Mouse (Mus musculus) retina, embryonic 14.5 days (tissue): ENCODE measurements around the gene Rag1.
A peak's percentile ranks its signal among the peaks of the same experiment; 100 is the strongest.

Experiments
- DNase-seq: peaks from one replicate; pipeline ENCODE4 v3.0.0-alpha.2; 2015; ENCODE audit warnings: low spot score

The Rag1 gene

DNA sequence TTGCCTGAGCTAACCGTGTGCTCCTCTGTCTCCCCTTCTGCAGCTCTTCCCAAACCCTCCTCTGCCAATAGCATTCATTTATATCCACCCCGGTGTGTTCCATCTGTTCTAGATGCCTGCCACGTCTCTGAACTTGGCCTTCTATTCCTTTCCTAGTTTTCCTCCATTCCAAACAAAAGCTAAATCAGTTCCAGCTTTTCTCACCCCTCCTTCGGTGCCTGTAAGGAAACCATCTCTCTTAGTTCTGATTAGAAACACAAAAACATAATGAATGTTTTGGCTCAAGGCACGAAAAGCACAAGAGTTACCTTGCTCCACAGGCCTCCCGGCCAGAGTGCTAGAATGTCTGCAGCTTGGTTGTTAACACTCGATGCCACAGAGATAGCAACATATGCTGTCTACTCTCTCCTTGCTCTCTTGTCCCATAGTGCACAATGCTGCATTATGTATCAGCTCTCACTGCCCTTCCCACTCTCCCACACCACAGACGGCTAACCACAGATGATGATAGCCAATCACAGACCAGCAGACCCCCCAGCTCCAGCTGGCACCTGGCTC, at the start of gene Rag1, which contains the start of gene B230118H07Rik:
Rag1 (minus strand) TSS at position 388 of the 558 bp plus-strand sequence.
B230118H07Rik (minus strand) TSS at position 419 of the 558 bp plus-strand sequence.
- DNase-seq: peak; percentile 13

- DNase-seq: no peak
These were observed 46.3 kb upstream of the Rag1 start for GRCm38 (mm10) chr2:101695584-101695983.

DNA sequence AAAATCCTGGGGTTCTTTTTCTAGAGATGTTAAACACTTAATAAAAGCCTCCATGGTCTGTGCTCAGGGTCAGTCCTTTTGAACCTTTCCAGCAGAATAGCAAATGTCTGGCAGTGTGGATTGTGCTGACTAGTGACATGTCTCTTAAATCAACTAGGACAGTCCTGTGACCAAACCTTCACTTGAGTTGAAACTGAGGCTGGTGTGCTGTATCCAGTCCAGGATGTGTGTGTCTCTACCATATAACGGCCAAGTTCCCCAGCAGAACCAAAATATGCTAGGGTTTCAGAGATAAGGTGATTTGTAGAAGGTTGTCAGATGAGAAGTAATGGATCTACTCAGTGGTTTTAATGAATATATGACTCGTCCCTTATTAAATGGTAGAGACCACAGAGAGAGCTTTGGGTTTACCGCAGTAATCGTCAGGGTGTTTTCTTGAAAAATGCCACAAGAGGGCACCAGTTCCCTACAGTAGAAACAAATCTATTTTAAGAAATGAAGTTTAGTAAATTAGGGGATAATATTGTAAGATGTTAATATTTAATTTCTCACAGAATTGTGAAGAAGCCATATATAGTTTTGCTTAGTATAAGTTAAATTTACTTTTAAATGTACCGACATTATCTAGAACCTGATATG, 44.4 kb upstream of the Rag1 start:
- DNase-seq: peak; percentile 75

DNA sequence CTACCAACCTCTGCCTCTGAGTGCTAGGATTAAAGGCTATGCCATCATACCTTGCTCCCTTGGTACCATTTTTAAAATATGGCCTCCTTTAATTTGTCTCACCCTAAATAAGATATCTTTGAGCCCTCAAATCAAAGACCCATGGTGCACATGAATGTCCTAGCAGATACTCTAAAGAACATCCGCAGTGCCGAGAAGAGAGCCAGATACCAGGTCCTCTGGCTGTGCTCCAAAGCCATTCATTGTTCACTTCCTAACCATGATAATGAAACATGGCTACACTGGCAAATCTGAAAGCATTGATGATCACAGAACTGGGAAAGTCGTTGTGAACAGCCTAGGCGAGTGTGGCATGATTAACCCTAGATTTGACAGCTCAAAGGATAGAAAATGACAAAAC, 43.7 kb upstream of the Rag1 start:
- DNase-seq: no peak

GRCm38 (mm10) chr2:101690252-101690827, 41.0 kb upstream of the Rag1 start:
- DNase-seq: no peak

GRCm38 (mm10) chr2:101688011-101688410, 38.7 kb upstream of the Rag1 start:
- no peak for DNase-seq

GRCm38 (mm10) chr2:101684421-101684820, 35.1 kb upstream of the Rag1 start:
- no peak for DNase-seq

DNA sequence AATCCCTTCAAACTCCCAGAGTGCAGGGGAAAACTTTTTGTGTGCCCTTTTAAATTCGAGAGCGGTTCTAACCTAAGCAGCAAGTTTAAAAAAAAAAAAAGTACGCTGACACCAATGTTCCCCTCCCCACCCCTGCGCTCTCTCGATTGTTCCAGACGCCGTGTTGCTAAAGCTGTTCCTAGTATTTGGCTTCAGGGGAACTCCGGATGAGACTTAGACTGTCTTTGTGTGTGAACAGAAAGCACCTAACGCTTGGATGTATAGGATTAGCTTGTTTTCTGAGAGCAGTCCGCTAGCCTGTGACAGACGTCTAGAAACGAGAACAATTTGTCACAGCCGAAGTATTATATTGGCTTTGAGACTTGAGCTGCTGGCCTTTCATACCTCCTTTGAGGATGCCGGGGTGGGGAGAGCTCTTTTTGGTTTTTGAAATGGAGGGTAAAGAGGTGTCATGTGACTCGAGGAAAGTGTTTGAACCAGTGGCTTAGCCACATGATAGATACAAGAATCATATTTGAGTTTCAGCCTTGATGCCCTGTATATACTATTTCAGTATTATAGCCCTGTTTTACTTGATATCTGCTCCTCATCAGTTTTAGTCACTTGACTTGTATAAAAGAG, 30.0 kb upstream of the Rag1 start:
- peak; percentile 11 for DNase-seq

GRCm38 (mm10) chr2:101678236-101679021, 29.1 kb upstream of the Rag1 start, which contains the start of gene Traf6:
Gene Traf6, plus strand, starts transcription at chr2:101678429.
- DNase-seq: peak; percentile 91

- DNase-seq: no peak
These were observed 24.2 kb upstream of the Rag1 start for GRCm38 (mm10) chr2:101673547-101673946.

GRCm38 (mm10) chr2:101668751-101669150, 19.4 kb upstream of the Rag1 start:
- DNase-seq: no peak

DNA sequence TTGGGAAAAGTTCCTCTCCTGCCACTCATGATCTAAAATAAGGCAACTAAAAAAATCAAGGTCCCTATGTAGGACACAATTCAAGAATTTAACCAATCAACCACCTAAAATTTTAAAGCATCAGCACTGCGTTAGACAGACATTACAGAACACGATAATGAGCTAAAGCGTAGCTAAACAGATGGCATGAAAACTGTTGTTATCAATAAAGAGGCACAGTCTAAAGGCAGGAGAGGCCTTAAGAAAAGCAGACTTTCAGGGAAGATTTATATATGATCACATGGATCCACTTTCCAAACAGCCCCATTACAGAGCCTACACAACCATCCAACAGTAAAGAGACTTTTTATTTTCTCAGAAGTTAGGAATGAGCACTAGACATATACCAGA, 16.4 kb upstream of the Rag1 start:
- no peak for DNase-seq

- DNase-seq: peak; percentile 93
These were observed 15.9 kb upstream of the Rag1 start for GRCm38 (mm10) chr2:101665058-101665702.

- DNase-seq: no peak
These were observed 11.2 kb upstream of the Rag1 start for GRCm38 (mm10) chr2:101660536-101660935.

DNA sequence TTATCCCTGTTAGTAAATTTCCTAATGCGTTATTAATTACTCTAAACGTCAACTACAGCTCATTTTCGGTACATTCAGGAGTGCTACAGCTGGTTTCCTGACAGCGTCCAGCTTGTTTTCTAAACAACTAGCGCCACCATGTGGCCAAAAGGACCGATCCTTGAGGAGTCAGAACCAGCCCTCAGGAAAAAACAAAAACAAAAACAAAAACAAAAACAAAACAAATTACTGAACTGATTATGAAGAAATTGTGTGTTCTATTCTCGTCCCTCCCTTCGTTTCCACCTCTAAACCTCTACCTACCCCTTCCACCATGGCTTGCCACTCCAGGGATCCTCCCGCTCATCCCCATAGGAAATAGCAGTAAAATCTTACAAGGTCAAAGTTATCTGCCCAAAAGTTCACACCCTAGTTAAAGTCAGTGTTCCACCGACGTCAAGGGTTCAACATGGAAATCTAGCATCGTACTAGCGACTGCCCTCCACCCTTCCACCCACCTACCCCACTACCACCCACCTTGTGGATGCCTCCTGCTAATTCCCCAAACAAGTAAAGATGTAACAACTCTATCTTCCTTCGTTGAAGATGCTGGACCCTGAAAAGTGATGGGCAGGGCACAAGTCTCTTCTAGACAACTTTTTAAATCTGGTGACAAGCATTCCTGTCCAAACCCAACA, 3.8 kb upstream of the Rag1 start:
- DNase-seq: peak; percentile 91

GRCm38 (mm10) chr2:101652204-101652920, 3.1 kb upstream of the Rag1 start:
- DNase-seq: no peak

- DNase-seq: no peak
These were observed 1.1 kb upstream of the Rag1 start for GRCm38 (mm10) chr2:101650446-101650845.

DNA sequence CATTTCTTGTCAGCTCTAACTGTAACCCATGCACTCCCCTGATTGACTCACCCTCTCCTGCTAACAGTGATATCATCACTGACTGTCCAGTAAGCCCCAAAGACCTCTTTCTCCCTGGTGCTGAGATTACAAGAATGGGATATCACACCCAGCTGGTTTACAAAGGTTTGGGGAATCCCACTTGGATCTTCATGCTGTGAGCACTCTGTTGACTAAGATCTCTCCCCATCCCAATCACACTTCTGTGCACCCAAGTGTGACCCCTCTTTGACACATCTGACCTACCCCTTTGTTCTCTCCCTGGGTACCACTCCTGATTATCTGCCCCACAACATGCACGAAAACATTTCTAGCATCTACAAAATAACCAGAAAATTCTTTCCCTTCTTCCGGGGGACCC, 940 bp downstream of the Rag1 start:
- DNase-seq: no peak

DNA sequence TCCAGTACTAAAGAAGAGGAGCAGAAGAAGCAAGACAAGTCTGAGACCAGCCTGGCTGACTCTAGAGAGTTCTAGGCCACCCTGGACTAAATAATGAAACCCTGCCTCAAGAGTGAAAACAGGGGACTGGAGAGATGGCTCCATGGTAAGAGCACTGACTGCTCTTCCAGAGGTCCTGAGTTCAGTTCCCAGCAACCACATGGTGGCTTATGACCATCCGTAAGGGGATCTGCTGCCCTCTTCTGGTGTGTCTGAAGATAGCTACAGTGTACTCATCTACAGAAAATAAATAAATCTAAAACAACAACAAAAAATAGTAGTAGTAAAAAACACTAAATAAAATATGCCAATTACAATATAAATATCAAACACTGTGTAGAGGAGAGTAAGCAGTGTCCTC, 3.5 kb downstream of the Rag1 start:
- DNase-seq: no peak

DNA sequence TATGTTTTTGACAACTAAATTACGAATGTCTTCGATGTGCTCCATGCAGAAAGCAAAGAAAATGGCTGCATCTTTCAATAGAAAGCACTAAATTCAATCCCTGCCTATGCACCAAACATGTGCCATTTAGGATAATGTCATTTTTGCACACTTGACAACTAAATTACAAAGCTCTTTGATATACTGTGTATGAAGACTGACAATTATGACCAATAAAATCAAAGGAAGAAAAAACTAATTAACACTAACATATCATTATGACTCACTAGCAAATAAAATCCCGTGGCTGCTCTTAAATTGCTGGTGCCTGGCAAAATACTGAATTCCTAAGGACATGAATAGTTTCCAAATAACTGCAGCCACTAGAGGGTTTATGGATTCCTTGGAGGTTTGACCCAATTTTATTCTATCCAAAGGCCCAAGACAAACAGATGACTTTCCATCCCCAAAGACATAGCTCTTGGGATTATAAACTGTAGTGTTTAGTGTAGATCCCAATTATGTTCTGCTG, 9.4 kb downstream of the Rag1 start:
- DNase-seq: no peak
